Mouse (Mus musculus): Measurements from ENCODE around the gene Creb5. TPM values are rescaled to one million over a fixed set of nuclear protein-coding genes. Genes with fewer than 3 reads are reported as not detected.

Creb5 gene
- total and polyA plus RNA-seq, 2 experiments from 2014 or later, result 3.1 to 4.4 TPM

GRCm38 (mm10) chr6:53508847-53509494 lies 221.9 kb downstream of the Creb5 start:
- no peak for TF ChIP-seq CTCF (IDR thresholded peaks at IDR 0.05; ENCODE audit: low read depth)
- H3K27ac ChIP-seq, result no peak overlapping the region
- no peaks in the 10 kb centered on the region for H3K27me3 ChIP-seq (ENCODE audit: insufficient read depth, low read length)
- H3K9ac ChIP-seq (replicated peaks; ENCODE audit: low read length), result no peak overlapping the region
- no peaks in the 10 kb centered on the region for H3K36me3 ChIP-seq (ENCODE audit: insufficient read depth, low read length)
- H3K4me1 ChIP-seq (ENCODE audit: insufficient read depth, low read length), result no peaks in the 10 kb centered on the region
- DNase-seq (ENCODE audit: low spot score), result no peak
- ATAC-seq, result no peak
- H3K4me2 ChIP-seq (ENCODE audit: low read depth, low read length), result no peak overlapping the region
- no peak overlapping the region for H3K4me3 ChIP-seq (ENCODE audit: low read length)
- 88% methylated on average over 3 of the region's 3 CpGs for WGBS
- no peaks in the 10 kb centered on the region for H3K9me3 ChIP-seq (ENCODE audit: low read length)

- DNase-seq (ENCODE audit: low spot score) (no peak), ATAC-seq (no peak)
- TF ChIP-seq CTCF (IDR thresholded peaks at IDR 0.05; ENCODE audit: low read depth), result no peak
- no peaks in the 10 kb centered on the region for H3K4me1 ChIP-seq (ENCODE audit: insufficient read depth, low read length)
- H3K4me2 ChIP-seq (ENCODE audit: low read depth, low read length), result no peak overlapping the region
- no peaks in the 10 kb centered on the region for H3K27me3 ChIP-seq (ENCODE audit: insufficient read depth, low read length)
- no peaks in the 10 kb centered on the region for H3K9me3 ChIP-seq (ENCODE audit: low read length)
- no peak overlapping the region for H3K9ac ChIP-seq (replicated peaks; ENCODE audit: low read length)
- H3K27ac ChIP-seq, result no peak overlapping the region
- 64% methylated on average over 7 of the region's 7 CpGs for WGBS
- no peaks in the 10 kb centered on the region for H3K36me3 ChIP-seq (ENCODE audit: insufficient read depth, low read length)
- H3K4me3 ChIP-seq (ENCODE audit: low read length), result no peak overlapping the region
Measured at GRCm38 (mm10) chr6:53510005-53510404, 222.9 kb downstream of the Creb5 start.

- ATAC-seq, result no peak
Measured at GRCm38 (mm10) chr6:53512226-53512625, 225.2 kb downstream of the Creb5 start.

GRCm38 (mm10) chr6:53513380-53513779 lies 226.3 kb downstream of the Creb5 start:
- no peak overlapping the region for H3K27ac ChIP-seq
- H3K4me3 ChIP-seq (ENCODE audit: low read length), result no peak overlapping the region
- no peak for DNase-seq (ENCODE audit: low spot score)
- H3K9ac ChIP-seq (replicated peaks; ENCODE audit: low read length), result no peak overlapping the region
- ATAC-seq, result no peak
- no peaks in the 10 kb centered on the region for H3K36me3 ChIP-seq (ENCODE audit: insufficient read depth, low read length)
- no peaks in the 10 kb centered on the region for H3K9me3 ChIP-seq (ENCODE audit: low read length)
- 84% methylated on average over 2 of the region's 2 CpGs for WGBS
- no peak overlapping the region for H3K4me2 ChIP-seq (ENCODE audit: low read depth, low read length)
- H3K4me1 ChIP-seq (ENCODE audit: insufficient read depth, low read length), result no peaks in the 10 kb centered on the region
- no peaks in the 10 kb centered on the region for H3K27me3 ChIP-seq (ENCODE audit: insufficient read depth, low read length)
- no peak for TF ChIP-seq CTCF (IDR thresholded peaks at IDR 0.05; ENCODE audit: low read depth)

More at GRCm38 (mm10) chr6:53512226-53512625, 225.2 kb downstream of the Creb5 start:
- WGBS, result 88% methylated on average over 8 of the region's 8 CpGs
- TF ChIP-seq CTCF (IDR thresholded peaks at IDR 0.05; ENCODE audit: low read depth), result no peak
- H3K36me3 ChIP-seq (ENCODE audit: insufficient read depth, low read length), result no peaks in the 10 kb centered on the region
- H3K27ac ChIP-seq, result no peak overlapping the region
- H3K4me2 ChIP-seq (ENCODE audit: low read depth, low read length), result no peak overlapping the region
- H3K9me3 ChIP-seq (ENCODE audit: low read length), result no peaks in the 10 kb centered on the region
- no peak for DNase-seq (ENCODE audit: low spot score)
- H3K9ac ChIP-seq (replicated peaks; ENCODE audit: low read length), result no peak overlapping the region
- H3K4me1 ChIP-seq (ENCODE audit: insufficient read depth, low read length), result no peaks in the 10 kb centered on the region
- H3K27me3 ChIP-seq (ENCODE audit: insufficient read depth, low read length), result no peaks in the 10 kb centered on the region
- no peak overlapping the region for H3K4me3 ChIP-seq (ENCODE audit: low read length)

GRCm38 (mm10) chr6:53514862-53515261 lies 227.8 kb downstream of the Creb5 start:
- Histone ChIP-seq H3K4me2 (ENCODE audit: low read depth, low read length) (no peak overlapping the region), H3K9me3 (ENCODE audit: low read length) (no peaks in the 10 kb centered on the region), H3K27me3 (ENCODE audit: insufficient read depth, low read length) (no peaks in the 10 kb centered on the region), H3K4me3 (ENCODE audit: low read length) (no peak overlapping the region), H3K4me1 (ENCODE audit: insufficient read depth, low read length) (no peaks in the 10 kb centered on the region), H3K36me3 (ENCODE audit: insufficient read depth, low read length) (no peaks in the 10 kb centered on the region), H3K9ac (replicated peaks; ENCODE audit: low read length) (no peak overlapping the region), H3K27ac (no peak overlapping the region)
- DNase-seq (ENCODE audit: low spot score), result no peak
- no peak for ATAC-seq
- no peak for TF ChIP-seq CTCF (IDR thresholded peaks at IDR 0.05; ENCODE audit: low read depth)
- WGBS, result 54% methylated on average over 1 of the region's 1 CpGs

- Histone ChIP-seq H3K4me3 (ENCODE audit: low read length) (no peak overlapping the region), H3K4me2 (ENCODE audit: low read depth, low read length) (no peak overlapping the region), H3K4me1 (ENCODE audit: insufficient read depth, low read length) (no peaks in the 10 kb centered on the region), H3K36me3 (ENCODE audit: insufficient read depth, low read length) (no peaks in the 10 kb centered on the region), H3K27me3 (ENCODE audit: insufficient read depth, low read length) (no peaks in the 10 kb centered on the region), H3K27ac (no peak overlapping the region), H3K9me3 (ENCODE audit: low read length) (no peaks in the 10 kb centered on the region), H3K9ac (replicated peaks; ENCODE audit: low read length) (no peak overlapping the region)
- ATAC-seq (no peak), DNase-seq (ENCODE audit: low spot score) (no peak)
- no peak for TF ChIP-seq CTCF (IDR thresholded peaks at IDR 0.05; ENCODE audit: low read depth)
- WGBS, result 82% methylated on average over 4 of the region's 4 CpGs
Measured at GRCm38 (mm10) chr6:53515611-53516010, 228.5 kb downstream of the Creb5 start.

- ATAC-seq (no peak), DNase-seq (ENCODE audit: low spot score) (peak; percentile 20)
- WGBS, result 42% methylated on average over 5 of the region's 5 CpGs
- Histone ChIP-seq H3K4me3 (ENCODE audit: low read length) (no peak overlapping the region), H3K4me1 (ENCODE audit: insufficient read depth, low read length) (no peaks in the 10 kb centered on the region), H3K9ac (replicated peaks; ENCODE audit: low read length) (no peak overlapping the region), H3K27me3 (ENCODE audit: insufficient read depth, low read length) (no peaks in the 10 kb centered on the region), H3K9me3 (ENCODE audit: low read length) (no peaks in the 10 kb centered on the region), H3K27ac (no peak overlapping the region), H3K36me3 (ENCODE audit: insufficient read depth, low read length) (no peaks in the 10 kb centered on the region), H3K4me2 (ENCODE audit: low read depth, low read length) (no peak overlapping the region)
- TF ChIP-seq CTCF (IDR thresholded peaks at IDR 0.05; ENCODE audit: low read depth), result no peak
Measured at GRCm38 (mm10) chr6:53517371-53517945, 230.4 kb downstream of the Creb5 start.

All from hindbrain, postnatal 0 days (tissue).